Mouse (Mus musculus) CH12.LX (cell line): ENCODE measurements at regions not wholly inside any gene's neighbourhood (a gene's known extent, or its start where the extent isn't known, plus 50 kb on each side); places are given as distances from the start of the nearest gene placed in this dataset.
"Not testable (repeated sequence)": the region's sequence is repeated elsewhere in the genome, so short reads cannot be mapped to it uniquely, and the experiment has no call there.

ENCODE experiments used
- EP300 ChIP-seq: IDR thresholded peaks from 2 replicates; pipeline ENCODE4 v1.6.1; 2011; ENCODE audit warnings: low read length, improper control_type of control experiment
- GABPA ChIP-seq: IDR thresholded peaks from 2 replicates; pipeline ENCODE4 v1.6.1; 2012; ENCODE audit warnings: low read depth, low read length, improper control_type of control experiment, inconsistent platforms; ENCODE audit not compliant: insufficient replicate concordance
- KAT2A ChIP-seq: IDR thresholded peaks from 2 replicates; pipeline ENCODE4 v1.6.1; 2012; ENCODE audit warnings: low read length, improper control_type of control experiment, inconsistent platforms; ENCODE audit not compliant: insufficient replicate concordance
- SIN3A ChIP-seq: IDR thresholded peaks from 2 replicates; pipeline ENCODE4 v1.6.1; 2012; ENCODE audit warnings: low read length, improper control_type of control experiment, inconsistent platforms
- USF1 ChIP-seq: IDR thresholded peaks from 2 replicates; pipeline ENCODE4 v1.6.1; 2014; ENCODE audit warnings: low read depth, mild to moderate bottlenecking, inconsistent platforms, low read length, improper control_type of control experiment

DNA sequence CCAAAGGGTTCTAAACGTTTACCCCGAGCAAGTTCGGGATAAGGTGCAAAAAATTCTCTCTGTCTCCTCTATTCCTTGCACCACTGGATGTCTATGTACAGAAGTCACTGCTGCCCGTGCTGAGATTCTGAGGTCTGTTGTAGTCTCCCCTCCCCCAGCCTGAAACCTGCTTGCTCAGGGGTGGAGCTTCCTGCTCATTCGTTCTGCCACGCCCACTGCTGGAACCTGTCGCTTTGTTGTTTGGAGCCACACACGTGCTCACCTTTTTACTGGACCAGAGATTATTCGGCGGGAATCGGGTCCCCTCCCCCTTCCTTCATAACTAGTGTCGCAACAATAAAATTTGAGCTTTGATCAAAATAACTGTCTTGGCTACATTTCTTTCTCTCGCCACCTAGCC lies 289.7 kb upstream of the Irx1 start:
- TF ChIP-seq KAT2A, EP300, GABPA, USF1, SIN3A: not testable (repeated sequence)
